Mouse (Mus musculus) ES-E14 (cell line): Measurements from ENCODE around the gene Foxp1.

Experiments used
- MAFK ChIP-seq: IDR thresholded peaks from 2 replicates; pipeline ENCODE4 v1.6.1; 2014; ENCODE audit warnings: mild to moderate bottlenecking, low read depth, low read length, inconsistent platforms; ENCODE audit not compliant: insufficient read depth
- ZNF384 ChIP-seq: IDR thresholded peaks from 2 replicates; pipeline ENCODE4 v1.6.1; 2012; ENCODE audit warnings: low read depth, low read length, inconsistent platforms

DNA sequence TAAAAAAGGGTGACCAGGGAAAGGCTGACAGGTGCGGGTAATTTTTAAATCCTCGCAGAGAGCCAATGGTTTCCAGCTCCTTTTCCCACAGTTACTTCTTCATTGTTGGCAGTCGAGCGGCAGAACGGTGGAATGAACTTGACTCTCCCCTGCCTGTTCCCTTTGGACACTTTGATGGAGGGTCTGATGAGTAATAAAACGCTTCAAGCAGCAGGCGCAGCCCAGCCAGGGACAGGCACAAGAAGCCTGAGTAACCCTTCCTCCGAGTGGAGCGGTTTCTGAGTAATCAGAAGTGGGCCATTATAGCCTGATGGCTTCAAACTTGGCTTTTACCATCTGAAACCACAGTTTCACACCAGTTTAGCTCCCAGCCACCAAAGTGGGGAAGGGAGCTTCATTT is 503.3 kb downstream of the Foxp1 start:
- TF ChIP-seq ZNF384 (no peak), MAFK (no peak)
